Mouse (Mus musculus) G1E (cell line): ENCODE data around the gene Ythdf1. TPM values are rescaled to one million over a fixed set of nuclear protein-coding genes. Genes with fewer than 3 reads are reported as not detected.

Source experiments
- ATAC-seq: 2 replicates; pipeline ENCODE4 v1.8.0; 2016; ENCODE audit warnings: mild to moderate bottlenecking; ENCODE audit not compliant: insufficient number of reproducible peaks, poor library complexity, low FRiP score, severe bottlenecking; ENCODE audit errors: extremely low read depth
- DNase-seq: peaks from one replicate; pipeline ENCODE4 v3.0.0; 2012; ENCODE audit warnings: low spot score
- H3K27me3 ChIP-seq: 2 replicates; pipeline ENCODE4 v1.6.1; 2012; ENCODE audit warnings: mild to moderate bottlenecking, low read length, inconsistent platforms; ENCODE audit not compliant: insufficient read depth
- H3K36me3 ChIP-seq: replicated peaks from 2 replicates; pipeline ENCODE3; 2012; ENCODE audit warnings: mild to moderate bottlenecking, inconsistent platforms
- H3K4me1 ChIP-seq: 2 replicates; pipeline ENCODE4 v1.6.1; 2012; ENCODE audit warnings: low read depth, low read length, inconsistent platforms, mixed read lengths; ENCODE audit not compliant: insufficient read depth
- H3K4me3 ChIP-seq: 2 replicates; pipeline ENCODE4 v1.5.1; 2012; ENCODE audit warnings: low read depth, mild to moderate bottlenecking, inconsistent platforms, low read length, moderate library complexity, mixed read lengths
- H3K9me3 ChIP-seq: replicated peaks from 2 replicates; pipeline ENCODE4 v1.6.1; 2012; ENCODE audit warnings: inconsistent platforms
- CTCF ChIP-seq: IDR thresholded peaks from 2 replicates; pipeline ENCODE4 v1.5.1; 2012; ENCODE audit warnings: low read depth, low read length, inconsistent platforms, mixed read lengths
- GATA1 ChIP-seq: IDR thresholded peaks from 2 replicates; pipeline ENCODE4 v1.6.1; 2012; ENCODE audit warnings: borderline replicate concordance, low read length, inconsistent platforms, mixed read lengths
- GATA2 ChIP-seq: IDR thresholded peaks from 2 replicates; pipeline ENCODE4 v1.6.1; 2012; ENCODE audit warnings: low read depth, low read length, inconsistent platforms, borderline replicate concordance
- POLR2AphosphoS5 ChIP-seq: IDR thresholded peaks from 2 replicates; pipeline ENCODE4 v1.6.1; 2012; ENCODE audit warnings: low read depth, low read length, inconsistent platforms; ENCODE audit not compliant: insufficient replicate concordance
- TAL1 ChIP-seq: conservative IDR thresholded peaks from 2 replicates; pipeline ENCODE4 v1.6.1; 2012; ENCODE audit warnings: low read depth, low read length, inconsistent platforms, mixed read lengths
- polyA plus RNA-seq: library from polyadenylated mRNA; stranded (reverse); fragments of >175 nt; gene quantifications from 2 replicates; pipeline ENCODE4 v1.2.3, GENCODE M21; 2012
- total RNA-seq, 2 experiments: library from RNA; stranded (forward) in 1 of 2; stranded (reverse) in 1 of 2; fragments of 200-1000 nt in 1 of 2; fragments of >200 nt in 1 of 2; fragmentation: Nextera tagmentation in 1 of 2; gene quantifications; 2 replicates each; pipeline ENCODE4 v1.2.3; 2014 to 2017

The Ythdf1 gene
- total and polyA plus RNA-seq, 3 experiments = 26.3 to 90.2 (median 72.5) TPM

DNA sequence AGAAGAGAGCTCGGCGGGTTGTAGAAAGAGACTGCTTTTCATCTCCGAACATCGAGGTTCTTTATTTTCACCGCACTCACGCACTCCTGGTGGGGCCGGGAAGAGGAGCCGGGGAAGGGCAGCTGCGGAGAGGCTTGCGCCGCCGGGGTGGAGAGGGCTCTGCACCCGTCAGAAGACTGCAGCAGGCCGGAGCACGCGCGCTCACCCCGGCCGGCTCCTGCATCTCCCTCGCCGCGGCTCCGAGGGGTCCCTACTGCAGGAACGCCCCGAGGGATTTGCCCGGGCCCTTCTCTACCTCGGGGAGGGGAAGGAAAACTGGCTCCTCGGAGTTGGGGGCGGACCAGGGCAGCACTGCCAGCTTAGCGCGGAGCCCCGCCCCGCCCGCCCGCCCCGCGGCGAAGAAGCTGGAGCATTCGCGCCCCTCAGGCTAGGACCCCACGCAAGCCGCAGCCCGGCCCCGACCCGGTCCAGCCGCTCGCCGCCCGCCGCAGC, 27.2 kb downstream of the Ythdf1 start:
- no peaks in the 10 kb centered on the region for H3K36me3 ChIP-seq
- peaks cover 46% of the 10 kb centered on the region for H3K9me3 ChIP-seq
- no peak for DNase-seq
- H3K4me3 ChIP-seq = no peak overlapping the region; the same call in 1 of the 2 replicates
- TF ChIP-seq POLR2AphosphoS5 = no peak
- TF ChIP-seq CTCF = no peak
- TF ChIP-seq GATA2 = no peak
- H3K4me1 ChIP-seq = no peaks in the 10 kb centered on the region
- peaks cover 37% of the 10 kb centered on the region for H3K27me3 ChIP-seq
- ATAC-seq = no peak

DNA sequence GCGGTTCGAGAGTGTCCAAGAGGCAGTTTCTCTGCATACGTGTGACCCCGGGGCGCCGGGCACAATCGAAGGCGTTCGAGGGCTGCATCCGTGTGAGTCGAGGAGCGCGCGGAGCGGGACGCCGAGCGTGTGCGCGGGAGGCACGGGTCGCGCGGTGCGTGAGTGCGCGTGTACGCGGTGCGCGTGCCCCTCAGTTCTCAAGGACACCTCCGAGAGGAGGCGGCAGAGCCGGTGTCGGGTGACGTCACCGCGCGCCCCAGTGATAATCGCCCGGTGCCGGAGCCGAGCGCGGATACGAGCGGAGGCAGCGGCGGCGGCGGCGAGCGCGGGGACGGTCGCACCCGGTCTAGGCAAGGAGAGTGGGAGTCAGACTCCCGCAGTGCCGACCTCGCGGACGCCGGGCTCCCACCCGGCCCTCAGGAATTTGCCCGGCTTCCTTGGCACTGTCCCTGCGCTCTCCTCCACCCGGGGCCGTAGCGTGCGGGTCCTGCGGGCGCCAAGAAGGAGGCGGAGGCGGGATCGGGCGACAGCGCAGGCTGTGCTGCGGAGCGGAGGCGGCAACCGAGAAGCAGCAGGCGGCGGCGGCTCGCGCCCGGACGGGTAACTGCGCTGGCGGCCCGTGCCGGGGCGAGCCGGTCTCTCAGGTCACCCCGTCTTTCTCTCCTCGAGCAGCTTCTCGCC, 27.8 kb downstream of the Ythdf1 start:
- Histone ChIP-seq H3K36me3 (no peaks in the 10 kb centered on the region), H3K4me3 (peak overlapping the region; percentile 18; the same call in 1 of the 2 replicates), H3K9me3 (peaks cover 46% of the 10 kb centered on the region), H3K4me1 (no peaks in the 10 kb centered on the region), H3K27me3 (peaks cover 37% of the 10 kb centered on the region)
- DNase-seq (no peak), ATAC-seq (no peak)
- TF ChIP-seq TAL1 (no peak), CTCF (no peak), GATA2 (no peak), GATA1 (no peak), POLR2AphosphoS5 (no peak)

DNA sequence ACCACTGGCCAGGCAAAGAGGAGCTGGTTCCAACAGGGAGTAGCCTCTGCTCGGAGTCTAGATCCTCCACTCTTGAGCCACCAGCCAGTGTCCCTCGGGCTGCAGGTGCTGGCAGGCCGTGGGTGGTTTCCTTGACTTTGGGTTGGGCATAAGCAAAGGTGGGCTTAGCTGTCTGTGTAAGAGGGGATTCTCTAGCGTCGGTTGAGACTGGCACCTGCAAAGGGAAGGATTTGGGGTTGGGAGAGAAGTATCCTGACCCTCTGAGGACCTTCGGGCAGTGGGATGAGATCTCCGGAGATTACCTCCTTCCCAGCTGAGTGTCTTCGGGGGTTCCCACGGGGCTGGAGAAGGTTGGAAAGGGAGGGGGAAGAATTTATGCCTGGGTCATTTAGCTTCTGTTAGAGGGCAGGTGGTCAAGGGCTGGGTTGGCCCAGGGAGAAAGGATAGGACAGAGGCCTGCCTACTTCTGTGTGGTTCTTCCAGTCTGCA, 28.9 kb downstream of the Ythdf1 start:
- Histone ChIP-seq H3K27me3 (peaks cover 33% of the 10 kb centered on the region), H3K4me3 (no peak overlapping the region), H3K4me1 (no peaks in the 10 kb centered on the region), H3K9me3 (peaks cover 46% of the 10 kb centered on the region), H3K36me3 (no peaks in the 10 kb centered on the region)
- DNase-seq = no peak
- TF ChIP-seq GATA1 = no peak
- no peak for ATAC-seq

DNA sequence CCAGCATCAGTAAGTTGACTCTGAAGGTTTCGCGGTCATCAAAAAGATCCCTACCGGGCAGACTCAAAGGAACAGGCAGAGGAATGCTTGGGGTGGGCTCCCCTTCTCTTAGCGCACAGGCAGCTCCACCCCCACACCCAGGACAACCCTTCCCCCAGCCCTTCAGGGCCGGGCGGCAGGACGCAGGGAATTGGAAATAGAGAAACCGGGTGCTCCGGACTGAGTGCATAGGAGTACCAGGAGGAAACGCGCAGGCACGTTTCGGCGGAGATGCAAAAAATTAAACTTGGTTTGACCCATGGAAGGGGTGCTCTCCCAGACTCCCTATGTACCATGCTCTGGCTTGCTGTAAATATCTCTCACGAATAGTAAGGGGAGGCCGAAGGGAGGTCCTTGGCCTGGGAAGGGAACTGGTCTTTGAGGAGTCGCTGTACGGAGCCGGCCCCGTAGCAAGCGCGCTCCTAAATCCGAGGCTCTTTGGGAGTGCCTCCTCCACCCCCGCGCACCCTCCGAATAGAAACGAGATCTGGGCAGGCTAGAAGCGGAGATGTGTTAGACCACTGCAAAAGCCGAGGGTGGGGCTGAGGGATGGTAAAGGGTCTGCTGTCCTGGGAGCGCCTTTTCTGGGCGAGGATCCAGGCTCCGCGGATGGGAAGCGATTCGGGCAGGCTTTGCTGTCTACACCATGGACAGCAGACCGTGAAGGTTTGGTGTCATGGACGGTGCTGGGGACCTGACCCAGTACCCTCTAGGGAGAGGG, 29.5 kb downstream of the Ythdf1 start:
- H3K27me3 ChIP-seq = peaks cover 31% of the 10 kb centered on the region; the same call in 1 of the 2 replicates
- peaks cover 46% of the 10 kb centered on the region for H3K9me3 ChIP-seq
- no peak for ATAC-seq
- no peaks in the 10 kb centered on the region for H3K4me1 ChIP-seq
- no peak overlapping the region for H3K4me3 ChIP-seq
- DNase-seq = no peak
- H3K36me3 ChIP-seq = no peaks in the 10 kb centered on the region
- no peak for TF ChIP-seq TAL1
- no peak for TF ChIP-seq POLR2AphosphoS5
- no peak for TF ChIP-seq GATA1
- no peak for TF ChIP-seq CTCF
- TF ChIP-seq GATA2 = no peak

DNA sequence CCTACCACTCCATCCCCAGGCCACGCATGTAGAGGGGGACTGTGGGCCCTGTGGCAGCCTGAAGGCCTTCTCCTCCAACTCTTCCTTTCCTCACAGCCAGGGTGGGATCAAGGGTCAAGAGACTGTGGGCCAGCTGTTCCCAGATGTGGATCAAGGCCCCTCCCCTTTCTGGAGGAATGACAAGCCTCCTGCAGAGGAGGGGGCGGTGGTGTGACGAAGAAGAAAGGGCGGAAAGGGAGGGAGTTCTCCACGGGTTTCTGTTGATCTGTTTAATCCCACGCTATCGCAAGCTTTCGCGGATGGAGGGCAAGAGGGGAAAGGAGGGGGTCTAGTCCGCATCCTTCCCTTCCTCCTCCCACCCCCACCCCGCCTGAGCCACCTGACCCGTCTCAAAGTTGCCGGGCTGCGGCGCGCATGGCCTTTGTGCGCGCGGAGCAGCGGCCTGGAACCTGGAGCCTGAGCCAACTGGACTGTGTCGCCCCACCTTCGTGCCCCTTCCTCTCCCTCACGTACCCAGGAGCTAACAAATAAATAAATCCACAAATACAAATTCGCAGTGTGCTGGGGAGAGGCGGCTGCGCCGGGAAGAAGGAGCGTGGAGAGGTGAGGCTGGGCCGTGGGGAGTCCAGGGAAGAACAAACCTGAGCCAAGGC, 30.2 kb downstream of the Ythdf1 start:
- no peaks in the 10 kb centered on the region for H3K4me1 ChIP-seq
- no peak for ATAC-seq
- no peak overlapping the region for H3K4me3 ChIP-seq
- no peaks in the 10 kb centered on the region for H3K36me3 ChIP-seq
- H3K27me3 ChIP-seq = peaks cover 24% of the 10 kb centered on the region; the same call in 1 of the 2 replicates
- H3K9me3 ChIP-seq = peaks cover 46% of the 10 kb centered on the region
- TF ChIP-seq TAL1 (no peak), GATA1 (no peak), POLR2AphosphoS5 (no peak), GATA2 (no peak), CTCF (no peak)
- no peak for DNase-seq

DNA sequence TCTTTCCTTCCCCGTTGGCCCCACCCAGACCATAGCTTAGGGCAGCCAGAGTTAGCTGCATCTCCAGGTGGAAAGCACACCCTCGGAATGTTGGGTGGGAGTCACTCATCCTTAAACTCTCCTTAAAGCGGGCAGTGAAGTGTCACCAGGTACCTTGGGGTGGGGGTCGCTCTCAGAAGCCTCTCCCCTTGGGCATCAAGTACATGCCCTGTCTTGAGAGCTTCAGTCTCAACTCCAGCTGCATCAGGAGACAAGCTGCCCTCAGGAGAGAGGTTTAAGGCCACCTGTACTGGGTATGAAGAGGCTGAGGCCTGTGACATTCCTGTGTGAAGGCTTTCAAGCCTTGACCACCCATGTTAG, 30.8 kb downstream of the Ythdf1 start:
- no peak for ATAC-seq

More for the DNA sequence above, 30.8 kb downstream of the Ythdf1 start:
- DNase-seq = no peak
- H3K36me3 ChIP-seq = no peaks in the 10 kb centered on the region
- no peak for TF ChIP-seq GATA2
- TF ChIP-seq POLR2AphosphoS5 = no peak
- TF ChIP-seq TAL1 = no peak
- TF ChIP-seq GATA1 = no peak
- TF ChIP-seq CTCF = no peak
- peaks cover 23% of the 10 kb centered on the region; the same call in 1 of the 2 replicates for H3K27me3 ChIP-seq
- H3K9me3 ChIP-seq = peaks cover 46% of the 10 kb centered on the region
- H3K4me3 ChIP-seq = no peak overlapping the region
- no peaks in the 10 kb centered on the region for H3K4me1 ChIP-seq
